Mouse (Mus musculus) layer of hippocampus, adult 18-20 months (tissue): Measurements from ENCODE around the gene 1700030K09Rik. TPM values are rescaled to one million over a fixed set of nuclear protein-coding genes. Genes with fewer than 3 reads are reported as not detected.

Source experiments
- DNase-seq, 2 experiments: peaks; one replicate each; pipeline ENCODE4 v3.0.0; 2022; ENCODE audit warnings: low spot score in 2 of 2
- total RNA-seq, 2 experiments: library from RNA; stranded (reverse); gene quantifications; 2 replicates each; pipeline ENCODE4 v1.2.3; 2021

Gene 1700030K09Rik
- total RNA-seq, 2 experiments from 2014 or later = 9.7 to 10.1 TPM

DNA sequence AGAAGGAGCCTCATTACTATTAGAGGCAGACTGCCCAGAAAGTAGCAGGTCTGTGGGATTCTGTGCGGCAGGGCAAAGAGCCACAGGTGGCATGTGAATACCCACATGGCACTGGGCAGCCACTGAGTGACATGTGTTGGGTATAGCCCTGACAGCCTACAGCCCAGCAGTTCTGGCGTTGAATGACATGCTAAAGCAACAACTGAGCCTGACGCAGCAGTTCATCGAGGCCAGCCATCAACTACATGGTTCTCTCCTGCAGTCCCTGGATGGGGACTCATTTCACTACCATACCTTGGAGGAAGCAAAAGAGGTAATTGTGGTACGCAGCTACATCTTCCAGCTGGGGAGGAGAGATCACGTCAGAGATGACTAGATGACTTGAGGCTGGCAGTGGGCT is 14.8 kb downstream of the 1700030K09Rik start:
- DNase-seq = no peak

DNA sequence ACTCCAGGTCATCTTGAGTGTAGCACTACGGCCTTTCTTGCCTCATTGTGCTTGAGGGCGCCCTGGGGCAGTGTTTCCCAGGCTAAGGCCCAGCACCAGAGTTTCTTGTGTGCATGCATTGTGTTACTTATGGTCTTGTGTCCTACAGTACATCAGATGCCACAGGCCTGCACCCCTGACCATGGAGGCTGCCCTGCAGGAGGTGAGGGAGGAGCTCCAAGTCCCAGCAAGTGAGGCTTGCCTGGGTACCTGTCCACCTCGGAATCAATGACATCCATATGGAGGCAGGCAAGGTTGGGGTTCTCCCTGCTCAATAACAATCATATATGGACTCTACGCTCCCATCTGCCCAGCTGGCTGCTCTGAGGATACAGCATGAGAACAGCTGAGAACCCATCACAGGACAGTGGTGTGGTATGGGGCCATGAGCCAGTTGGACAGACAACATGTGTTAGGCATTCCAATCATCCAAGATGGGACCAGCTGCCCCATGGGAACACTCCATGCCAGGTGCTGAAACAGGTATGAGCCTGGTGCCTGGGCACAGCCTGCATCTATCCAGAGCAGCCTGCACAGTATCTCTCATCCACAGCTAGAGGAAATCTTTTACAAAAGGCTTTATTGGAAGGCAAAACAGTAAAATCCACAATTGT is 16.3 kb downstream of the 1700030K09Rik start:
- DNase-seq = no peak

DNA sequence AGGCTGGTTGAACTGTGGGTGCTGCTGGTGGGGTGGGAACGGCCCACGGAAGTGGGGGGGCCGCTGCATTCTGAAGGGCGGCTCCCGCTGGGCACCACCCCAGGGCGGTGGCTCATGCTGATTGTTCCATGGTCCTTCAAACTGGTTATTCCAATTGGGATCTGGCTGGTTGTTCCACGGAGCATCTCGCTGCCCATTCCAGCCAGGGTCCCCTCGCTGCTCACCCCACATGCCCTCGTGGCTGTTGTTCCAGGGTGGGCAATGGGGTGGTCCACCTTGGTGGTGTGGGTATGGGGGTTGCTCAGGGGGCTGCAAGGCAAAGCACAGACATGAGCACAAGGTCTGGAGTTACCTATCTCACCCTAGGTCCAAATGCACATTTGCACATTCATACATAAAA is 20.5 kb downstream of the 1700030K09Rik start:
- DNase-seq = no peak

DNA sequence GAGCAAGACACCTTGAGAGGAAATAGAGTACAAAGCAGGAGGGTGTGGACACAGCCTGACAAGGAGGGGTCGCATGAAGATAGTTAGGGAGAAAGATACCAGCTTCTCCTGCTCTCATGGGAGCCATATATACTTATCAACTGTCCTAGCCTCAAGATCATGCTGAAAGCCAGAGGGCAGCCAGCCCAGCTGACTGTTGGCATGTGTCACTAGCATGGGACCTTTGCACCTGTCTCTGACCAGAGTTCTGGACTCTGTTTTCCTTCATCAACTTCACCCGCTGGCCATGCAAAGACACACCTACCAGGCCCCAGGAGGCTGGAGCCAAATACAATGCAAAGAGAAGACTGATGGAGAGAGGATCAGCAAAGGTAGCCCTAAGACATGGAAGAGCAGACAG is 25.6 kb downstream of the 1700030K09Rik start:
- DNase-seq = no peak

DNA sequence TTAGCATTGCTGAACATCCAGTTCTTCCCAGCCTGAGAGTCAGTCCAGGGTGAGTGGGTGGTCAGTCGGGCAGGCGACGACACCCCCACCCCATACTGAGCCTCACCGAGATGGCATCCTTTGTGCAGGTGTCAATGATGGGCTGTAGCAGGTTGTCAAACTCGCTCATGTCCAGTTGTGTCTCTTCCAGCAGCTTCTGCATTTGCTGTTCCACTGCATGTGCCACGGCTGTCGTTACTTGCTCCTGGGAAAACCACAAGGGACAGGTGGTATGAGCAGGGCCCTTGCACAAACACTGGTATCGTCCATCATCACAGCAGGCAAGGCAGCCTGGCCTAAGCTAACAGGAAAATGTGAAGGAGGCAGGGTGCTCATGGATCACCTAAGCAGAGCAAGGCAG is 26.3 kb downstream of the 1700030K09Rik start:
- no peak for DNase-seq

DNA sequence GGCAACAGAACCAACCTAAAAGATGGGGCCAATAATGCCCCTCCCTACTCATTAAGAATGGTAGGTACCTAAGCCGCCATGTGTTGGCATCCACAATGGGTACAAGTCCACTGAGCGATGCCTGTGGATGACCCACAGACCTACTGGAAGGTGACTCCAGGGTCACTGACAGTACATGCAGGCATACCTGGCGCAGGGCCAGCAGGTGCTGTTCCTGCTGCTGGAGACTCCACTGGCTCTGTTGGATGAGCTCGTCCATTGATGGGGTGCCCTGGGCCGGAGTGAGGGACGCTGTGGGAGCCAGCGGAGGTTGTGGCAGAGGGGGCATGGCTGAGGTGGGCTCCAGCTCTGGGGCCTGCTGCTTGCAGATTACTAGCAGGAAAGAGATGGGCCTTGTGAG is 27.0 kb downstream of the 1700030K09Rik start:
- no peak for DNase-seq

DNA sequence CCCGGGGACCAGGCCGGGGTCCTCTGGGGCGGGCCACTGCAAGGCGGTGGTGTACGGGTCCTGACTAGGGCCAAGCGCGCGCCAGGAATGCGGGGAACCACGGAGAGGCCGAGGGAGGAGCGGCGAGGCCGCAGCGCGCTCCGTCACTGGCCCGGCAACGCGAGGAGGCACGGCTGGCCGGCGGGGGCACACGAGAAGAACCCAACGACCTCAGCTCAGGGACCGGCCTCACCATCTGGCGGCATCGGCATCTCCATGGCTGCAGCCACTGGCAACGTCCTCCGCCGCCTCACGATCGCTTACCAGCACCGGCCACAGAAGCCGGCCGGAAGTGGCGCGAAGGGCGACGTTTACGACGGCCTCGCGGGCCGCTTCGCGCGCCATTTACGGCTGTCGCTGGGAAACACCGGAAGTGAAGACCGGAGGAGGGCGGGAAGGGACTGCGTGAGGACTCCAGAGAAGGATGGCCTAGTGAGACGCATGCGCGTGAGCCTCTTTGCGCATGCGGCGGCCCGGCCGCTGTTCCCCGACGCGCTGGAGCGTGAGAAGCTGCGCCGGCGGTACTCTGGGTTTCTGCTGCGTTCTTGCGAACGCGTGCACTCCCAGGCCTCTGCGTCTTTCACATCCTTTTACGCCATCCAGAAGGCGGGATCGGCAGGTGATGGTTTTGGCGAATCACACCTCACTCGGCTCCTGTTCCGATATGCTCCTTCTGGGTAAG is 31.3 kb downstream of the 1700030K09Rik start, which contains the start of gene Cherp:
Gene Cherp (minus strand): TSS at position 401 of the 721 bp plus-strand sequence.
- DNase-seq = peak; percentile 97 to 99

DNA sequence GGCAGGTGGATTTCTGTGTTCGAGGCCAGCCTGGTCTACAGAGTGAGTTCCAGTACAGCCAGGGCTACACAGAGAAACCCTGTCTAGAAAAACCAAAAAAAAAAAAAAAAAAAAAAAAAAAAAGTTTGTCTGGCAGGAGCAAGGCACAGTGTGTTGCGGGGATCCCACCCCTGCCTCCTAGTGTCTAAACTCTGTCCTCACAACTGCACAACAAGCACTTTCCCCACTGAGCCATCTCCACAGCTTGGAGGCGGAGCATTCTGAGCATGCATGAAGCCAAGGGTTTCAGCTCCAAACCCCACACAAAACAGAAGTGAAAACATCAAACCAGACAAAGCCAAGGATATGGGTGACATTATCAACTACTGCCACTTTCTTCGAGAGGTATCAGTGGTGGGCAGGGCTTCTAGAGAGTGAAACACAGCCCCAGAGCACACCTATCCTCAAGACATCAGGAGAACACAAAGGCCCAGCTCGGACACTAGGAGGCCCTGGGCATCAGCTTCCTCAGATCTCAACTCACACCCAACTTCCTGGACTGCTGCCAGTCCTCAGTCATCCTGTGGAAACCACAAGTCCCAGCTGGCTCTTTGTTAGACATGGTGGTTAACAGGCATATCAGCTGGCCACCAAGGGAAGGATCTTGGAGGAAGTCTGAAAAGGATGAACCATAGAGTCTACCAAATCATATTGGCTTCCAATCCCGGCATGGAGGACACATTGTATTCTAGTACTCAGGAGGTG is 41.9 kb downstream of the 1700030K09Rik start:
- no peak for DNase-seq

DNA sequence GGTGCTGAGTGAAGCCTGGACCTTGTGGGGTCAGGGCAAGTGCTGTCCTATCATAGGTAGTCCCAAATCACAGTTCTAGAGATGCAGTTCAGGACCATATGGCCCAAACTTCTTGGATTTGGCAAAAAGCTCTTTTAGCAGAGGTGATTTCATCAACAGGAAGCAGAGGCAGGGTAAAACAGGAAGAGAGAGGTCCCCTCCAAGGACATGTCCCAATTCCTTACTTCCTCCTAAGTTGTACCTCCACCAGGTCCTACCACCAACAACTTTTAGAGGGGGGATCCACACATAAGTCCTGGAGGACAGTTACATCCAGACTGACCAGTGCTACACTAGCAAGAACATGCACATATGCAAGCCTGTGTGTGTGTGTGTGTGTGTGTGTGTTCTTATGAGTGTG is 43.3 kb downstream of the 1700030K09Rik start:
- DNase-seq = no peak

DNA sequence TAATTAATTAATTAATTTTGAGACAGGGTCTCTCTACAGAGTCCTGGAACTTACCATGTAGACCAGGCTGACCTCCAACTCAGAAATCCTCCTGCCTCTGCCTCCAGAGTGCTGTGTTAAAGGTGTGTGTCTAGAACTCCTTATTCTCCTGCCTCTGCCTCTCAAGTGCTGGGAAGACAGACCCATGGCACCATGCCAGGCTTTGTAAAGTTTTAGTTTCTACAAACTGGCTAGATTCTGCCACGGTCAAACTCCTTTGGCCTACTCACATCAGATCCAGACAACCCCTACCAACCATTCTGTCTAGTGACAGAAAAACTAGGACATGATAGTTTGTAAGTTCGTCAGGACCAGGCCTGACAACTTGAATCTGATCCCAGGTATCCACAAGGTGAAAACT is 47.3 kb downstream of the 1700030K09Rik start:
- no peak for DNase-seq

DNA sequence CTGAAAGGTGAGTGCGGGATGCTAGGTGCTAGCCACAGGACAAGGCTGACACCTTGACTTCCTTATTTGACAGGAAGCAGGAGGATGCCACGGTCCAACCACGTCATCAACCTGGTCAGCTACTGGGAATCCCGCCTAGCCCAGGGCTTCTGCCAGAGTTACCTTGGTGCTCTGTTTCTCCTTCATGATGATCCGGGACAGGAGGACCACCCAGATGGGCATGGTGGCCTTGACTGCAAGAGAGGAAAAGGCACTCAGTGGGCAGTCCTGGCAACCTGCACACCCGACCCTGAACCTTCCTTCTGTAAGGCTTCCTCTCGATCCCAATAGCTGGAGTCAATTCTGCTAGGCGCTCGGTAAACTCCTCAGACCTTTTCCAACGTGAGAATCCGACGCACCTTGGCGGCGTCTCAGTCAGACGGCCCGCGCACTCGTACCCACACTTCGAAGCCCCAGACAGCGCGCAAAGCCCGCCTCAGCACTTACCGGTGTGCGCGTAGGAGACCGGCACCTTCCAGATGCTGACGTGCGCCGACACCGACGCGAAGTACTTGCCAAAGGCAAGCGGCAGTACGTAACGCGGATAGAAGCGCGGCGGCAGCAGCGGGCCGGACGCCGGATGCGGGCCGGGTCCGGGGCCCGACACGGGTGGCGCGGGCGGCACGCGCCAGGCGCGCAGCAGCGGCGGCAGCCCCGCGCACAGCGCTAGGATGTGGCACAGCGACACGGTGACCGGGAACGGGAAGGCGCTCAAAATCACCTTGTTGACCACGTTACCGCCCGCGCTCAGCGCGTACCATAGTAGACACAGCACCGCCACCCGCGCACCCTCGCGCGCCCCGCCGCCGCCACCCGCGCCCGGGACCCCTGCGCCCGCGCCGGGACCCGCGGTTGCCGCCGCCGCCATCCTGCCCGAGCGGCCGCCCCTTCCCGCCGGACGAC is 48.3 kb downstream of the 1700030K09Rik start, which contains the start of gene Slc35e1:
Gene Slc35e1 (minus strand): TSS at position 935 of the 942 bp plus-strand sequence.
- DNase-seq = peak in 1 of 2 experiments; percentile 22

DNA sequence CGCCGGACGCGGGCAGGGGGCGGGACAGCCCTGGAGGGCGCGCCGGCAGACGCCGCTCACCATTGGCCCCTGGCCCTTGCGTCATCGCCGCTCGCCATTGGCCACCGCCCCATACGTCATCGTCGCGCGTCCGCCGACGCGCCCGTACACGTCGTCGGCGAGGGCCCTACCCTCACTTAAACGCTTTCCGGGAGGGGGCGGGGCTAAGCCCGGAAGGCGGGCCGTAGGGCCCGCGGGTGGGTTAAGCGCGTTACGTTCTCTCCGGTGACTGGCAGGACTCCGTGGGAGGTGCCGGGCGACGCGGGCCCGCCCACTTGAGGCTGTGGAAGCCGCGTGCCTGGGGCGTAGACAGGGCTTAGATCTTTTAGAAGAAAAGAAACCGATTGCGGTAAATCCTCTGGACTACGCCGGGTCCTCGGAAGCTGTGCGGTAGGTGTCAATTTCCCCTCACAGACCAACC is 49.0 kb downstream of the 1700030K09Rik start:
- peak; percentile 99 for DNase-seq

DNA sequence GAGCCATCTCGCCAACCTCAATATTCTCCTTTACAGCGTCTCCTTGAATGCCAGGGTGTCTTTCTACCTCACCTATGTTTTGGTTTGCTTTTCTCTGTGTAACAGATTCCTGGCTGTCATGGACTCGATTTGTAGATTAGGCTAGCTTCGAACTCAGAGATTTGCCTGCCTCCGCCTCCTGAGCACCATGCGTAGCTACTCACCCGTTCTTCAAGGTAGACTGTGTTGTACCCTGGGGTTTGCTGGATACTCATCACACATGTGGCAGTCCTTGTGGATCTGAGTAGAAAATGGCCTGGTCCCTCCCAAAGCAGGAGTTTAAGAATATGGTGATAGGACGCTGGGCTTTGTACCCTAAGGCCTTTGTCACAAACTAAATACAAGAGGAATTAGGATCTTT is 49.7 kb downstream of the 1700030K09Rik start:
- DNase-seq = no peak

DNA sequence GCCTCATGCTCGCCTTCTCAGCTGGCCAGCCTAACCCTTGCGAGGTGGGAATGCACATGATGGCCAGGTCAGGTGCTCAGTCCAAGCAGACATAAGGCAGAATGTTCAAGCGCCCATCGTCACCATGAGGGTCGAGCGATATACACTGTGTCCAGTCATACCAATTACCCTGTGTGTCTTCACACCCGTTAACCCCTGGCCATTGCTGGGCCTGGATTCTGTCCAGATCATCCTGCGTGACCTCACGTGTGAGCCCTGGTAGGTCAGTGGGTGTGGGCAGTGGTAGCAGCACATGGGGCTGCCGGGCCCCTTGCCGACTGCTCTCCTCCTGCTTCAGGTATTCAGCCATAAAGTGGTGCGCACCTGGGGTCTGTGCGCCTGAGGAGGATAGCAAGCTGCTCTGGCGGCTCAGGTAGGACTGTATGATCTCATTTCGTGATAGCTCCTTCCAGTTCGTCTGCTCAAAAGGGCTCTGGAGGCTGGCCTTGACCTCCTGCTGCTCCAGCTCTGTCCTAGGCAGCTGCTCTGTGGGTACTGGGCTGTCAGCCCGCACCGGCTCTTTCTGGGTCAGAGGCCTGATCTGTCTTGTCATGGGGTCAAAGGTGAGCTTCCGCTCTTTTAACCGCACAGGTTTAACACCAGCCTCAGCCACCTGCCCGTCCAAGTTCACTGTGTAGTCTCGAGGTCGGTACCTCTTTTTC is 51.9 kb downstream of the 1700030K09Rik start:
- DNase-seq = no peak

DNA sequence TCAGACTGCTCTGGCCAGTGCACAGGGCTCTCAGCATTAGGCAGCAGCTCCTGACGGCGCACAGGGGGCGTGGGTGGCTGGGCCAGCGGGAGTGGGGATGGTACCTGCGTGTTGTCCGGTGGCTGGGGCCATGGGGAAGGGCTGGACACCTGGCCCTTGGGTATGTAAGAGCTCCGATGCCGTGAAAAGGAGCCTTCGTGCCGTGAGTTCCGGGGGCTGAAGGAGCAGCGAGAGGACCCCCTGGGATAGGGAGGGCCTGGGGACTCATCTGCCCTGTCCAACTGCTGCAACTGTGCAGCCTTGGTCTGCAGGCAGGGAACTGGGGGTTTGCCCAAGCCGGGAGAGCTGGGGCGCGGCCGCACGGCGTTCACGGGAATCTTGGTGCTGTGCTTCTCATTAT is 52.5 kb downstream of the 1700030K09Rik start:
- no peak for DNase-seq

DNA sequence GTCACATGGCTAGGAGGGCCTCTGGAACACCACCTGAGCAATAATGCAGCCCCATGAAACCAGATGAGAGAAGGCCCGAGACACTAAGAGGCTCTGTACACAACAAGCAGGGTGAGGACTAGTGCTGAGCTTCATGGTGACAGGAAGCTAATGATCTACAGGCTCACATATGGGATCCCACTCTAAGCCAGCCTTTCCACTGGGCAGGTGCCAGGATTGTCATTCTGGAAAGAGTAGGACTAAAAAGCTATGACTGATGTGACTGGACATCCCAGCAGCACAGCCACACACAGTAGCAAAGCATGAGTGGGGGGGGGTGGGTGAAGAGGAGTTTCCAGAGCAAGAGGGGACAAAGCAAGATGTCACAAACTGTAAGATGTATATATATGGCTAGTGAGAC is 54.2 kb downstream of the 1700030K09Rik start:
- DNase-seq = peak in 1 of 2 experiments; percentile 38

DNA sequence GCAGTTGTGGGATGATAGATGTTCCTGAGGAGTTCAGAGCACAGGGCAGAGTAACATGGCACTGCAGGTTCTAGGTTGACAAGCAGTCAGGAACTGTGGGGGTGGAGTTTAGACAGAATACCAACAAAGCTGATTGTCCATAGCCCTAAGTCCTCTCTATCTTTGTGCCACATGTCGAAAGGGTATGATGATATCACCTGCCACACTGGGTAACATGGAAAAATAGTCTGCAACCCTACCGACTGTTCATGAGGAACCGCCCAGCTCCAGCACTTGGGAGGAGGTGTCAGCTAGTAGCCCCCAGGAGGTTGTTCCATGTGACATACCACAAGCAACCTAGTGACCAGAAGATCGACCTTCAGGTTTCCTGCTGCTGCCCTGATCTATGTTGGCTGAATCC is 54.8 kb downstream of the 1700030K09Rik start:
- no peak for DNase-seq

DNA sequence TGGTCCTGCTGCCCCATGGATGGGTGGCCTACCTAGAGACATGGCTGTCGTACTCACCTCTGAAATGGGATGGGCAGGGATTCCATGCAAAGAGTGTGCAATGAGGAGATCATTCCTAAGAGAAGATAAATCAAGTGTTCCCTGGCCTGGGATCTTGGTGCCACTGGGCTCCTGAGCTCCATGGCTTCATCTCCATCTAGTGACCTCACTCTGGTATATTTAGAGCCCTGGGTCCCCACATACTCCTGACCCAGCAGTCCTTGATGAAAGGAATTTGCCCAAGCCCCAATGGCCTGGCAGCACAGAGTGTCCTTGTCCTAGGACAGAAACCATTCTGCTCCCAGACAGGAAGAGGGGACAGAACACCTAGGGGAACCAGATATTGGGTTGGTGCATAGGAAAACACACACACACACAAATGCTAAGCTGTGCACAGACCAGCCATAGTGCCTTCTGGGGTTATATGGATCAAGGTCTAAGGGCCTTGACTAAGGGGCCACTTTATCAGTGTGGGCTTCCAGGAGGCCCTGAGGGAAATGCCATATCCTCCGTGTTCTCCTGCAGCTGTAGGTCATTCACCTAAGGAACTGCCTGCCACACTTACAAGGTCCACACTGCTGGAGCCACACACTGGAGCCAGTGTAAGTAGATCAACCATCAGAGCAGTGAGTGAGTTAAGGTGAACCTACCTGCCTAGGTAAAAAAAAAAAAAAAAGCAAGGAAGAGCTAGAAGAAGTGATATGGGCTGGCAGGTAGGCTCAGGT is 56.0 kb downstream of the 1700030K09Rik start:
- no peak for DNase-seq

DNA sequence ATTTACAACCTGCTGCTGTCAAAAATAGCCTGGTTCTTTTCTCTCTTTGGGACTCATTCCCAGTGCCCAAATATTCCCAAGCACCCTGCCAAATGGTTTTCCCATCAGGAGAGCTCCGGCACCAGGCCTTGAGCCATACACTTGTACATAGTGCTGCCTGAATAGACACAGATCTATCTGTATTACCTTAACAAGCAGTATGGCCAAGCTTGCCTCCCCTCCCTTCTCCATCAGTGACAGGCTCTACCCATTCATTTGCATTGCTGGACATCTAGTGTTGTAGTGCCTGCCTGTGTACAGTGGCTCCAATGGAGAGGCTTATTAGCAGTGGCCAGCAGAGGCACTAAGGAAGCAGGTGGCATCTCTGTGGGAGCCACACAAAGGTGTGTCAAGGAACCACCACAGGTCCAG is 56.8 kb downstream of the 1700030K09Rik start:
- no peak for DNase-seq
